Mouse (Mus musculus) urinary bladder, adult 2 months (tissue): ENCODE measurements around the gene Gm10961. TPM values are rescaled to one million over a fixed set of nuclear protein-coding genes. Genes with fewer than 3 reads are reported as not detected.

Experiments used
- DNase-seq: peaks from one replicate; pipeline ENCODE4 v3.0.0; 2022; ENCODE audit warnings: low spot score
- polyA plus RNA-seq: library from polyadenylated mRNA; depleted of rRNA; stranded (reverse); fragments of >200 nt; gene quantifications from 2 replicates; pipeline ENCODE4 v1.2.3, GENCODE M21; 2012; rRNA removed

Gm10961 gene
- polyA plus RNA-seq, 1 experiment: not detected

GRCm38 (mm10) chr3:107656888-107657287 lies 25.8 kb downstream of the Gm10961 start:
- no peak for DNase-seq

- no peak for DNase-seq
Observed at GRCm38 (mm10) chr3:107659000-107659399, 27.9 kb downstream of the Gm10961 start.

- no peak for DNase-seq
Observed at GRCm38 (mm10) chr3:107664641-107665040, 33.5 kb downstream of the Gm10961 start.

- no peak for DNase-seq
Observed at GRCm38 (mm10) chr3:107667426-107667825, 36.3 kb downstream of the Gm10961 start.

- no peak for DNase-seq
Observed at GRCm38 (mm10) chr3:107668786-107669185, 37.7 kb downstream of the Gm10961 start.

GRCm38 (mm10) chr3:107670500-107670899 lies 39.4 kb downstream of the Gm10961 start:
- no peak for DNase-seq

GRCm38 (mm10) chr3:107671509-107671908 lies 40.4 kb downstream of the Gm10961 start:
- no peak for DNase-seq

GRCm38 (mm10) chr3:107680790-107681576 lies 49.9 kb downstream of the Gm10961 start:
- no peak for DNase-seq

Other genes with a start within 250 kb of the Gm10961 start
- 9.1 and 10.5 TPM in 2 replicates for gene Kcnc4, start 171.8 kb upstream of the Gm10961 start, polyA plus RNA-seq
- 15.9 and 21.1 TPM in 2 replicates for gene Slc6a17, start 113.3 kb upstream of the Gm10961 start, polyA plus RNA-seq
- gene Ubl4b, start 76.2 kb upstream of the Gm10961 start, polyA plus RNA-seq: not detected in 2 replicates
- gene Alx3, start 36.3 kb upstream of the Gm10961 start, polyA plus RNA-seq: not detected in 2 replicates
- gene Strip1, start 372 bp downstream of the Gm10961 start, polyA plus RNA-seq: 33.4 and 37.7 TPM in 2 replicates
- gene Ahcyl1, start 65.2 kb downstream of the Gm10961 start, polyA plus RNA-seq: 101 and 110 TPM in 2 replicates
- 33.2 and 34.9 TPM in 2 replicates for gene Csf1, start 129.1 kb downstream of the Gm10961 start, polyA plus RNA-seq
- not detected in 2 replicates for gene Eps8l3, start 245.9 kb downstream of the Gm10961 start, polyA plus RNA-seq